Mouse (Mus musculus) kidney, adult 2 months (tissue): ENCODE results near the gene Gpc6. TPM values are rescaled to one million over a fixed set of nuclear protein-coding genes. Genes with fewer than 3 reads are reported as not detected.

Source experiments
- DNase-seq: peaks from one replicate; pipeline ENCODE4 v3.0.0; 2021
- H3K27ac ChIP-seq: fragments of 200-500 bp; 2 replicates; pipeline ENCODE4 v1.5.1; 2012; ENCODE audit warnings: low read depth, low read length, control low read depth, inconsistent platforms; ENCODE audit not compliant: insufficient read depth
- H3K27me3 ChIP-seq: fragments of 200-500 bp; replicated peaks from 2 replicates; pipeline ENCODE4 v1.6.1; 2012; ENCODE audit warnings: mild to moderate bottlenecking, moderate library complexity, low read length, inconsistent platforms; ENCODE audit not compliant: control insufficient read depth, insufficient read depth
- H3K36me3 ChIP-seq: fragments of 200-500 bp; 2 replicates; pipeline ENCODE4 v1.6.1; 2012; ENCODE audit warnings: mild to moderate bottlenecking, moderate library complexity, low read length, inconsistent platforms; ENCODE audit not compliant: control insufficient read depth, insufficient read depth
- H3K4me1 ChIP-seq: fragments of 200-500 bp; 2 replicates; pipeline ENCODE4 v1.6.1; 2011; ENCODE audit warnings: low read length; ENCODE audit not compliant: control insufficient read depth, insufficient read depth
- H3K4me3 ChIP-seq: fragments of 200-500 bp; 2 replicates; pipeline ENCODE4 v1.5.1; 2011; ENCODE audit warnings: mild to moderate bottlenecking, low read depth, low read length, control low read depth; ENCODE audit not compliant: insufficient read depth
- CTCF ChIP-seq: fragments of 200-500 bp; conservative IDR thresholded peaks from 2 replicates; pipeline ENCODE4 v1.5.1; 2011; ENCODE audit warnings: low read depth, mild to moderate bottlenecking, control low read depth, low read length, moderate library complexity, mixed read lengths; ENCODE audit not compliant: insufficient read depth, insufficient read length
- POLR2A ChIP-seq: fragments of 200-500 bp; IDR thresholded peaks from one replicate; pipeline ENCODE4 v1.6.1; 2011; ENCODE audit warnings: low read depth, low read length, control low read depth
- WGBS: fragments of 180-500 bp; shearing (Covaris S2); methylation state at CpG from one replicate; pipeline ENCODE4 v1.1.7; 2018; 5-methylcytosine and 5-hydroxymethylcytosine counted together
- polyA plus RNA-seq: library from polyadenylated mRNA; depleted of rRNA; stranded (reverse); fragments of >200 nt; gene quantifications from 2 replicates; pipeline ENCODE4 v1.2.3, GENCODE M21; 2012

Gpc6 gene
- polyA plus RNA-seq, 1 experiment: 3.4 TPM

- no peak for DNase-seq
- H3K4me3 ChIP-seq: no peak overlapping the region
- no peak overlapping the region for H3K27ac ChIP-seq
- no peaks in the 10 kb centered on the region for H3K36me3 ChIP-seq
- H3K4me1 ChIP-seq: no peaks in the 10 kb centered on the region
- WGBS: 90% methylated on average over 7 of the region's 7 CpGs
- no peak for TF ChIP-seq POLR2A
- no peak for TF ChIP-seq CTCF
- H3K27me3 ChIP-seq: no peaks in the 10 kb centered on the region
Observed at GRCm38 (mm10) chr14:117768697-117769096, 843.6 kb downstream of the Gpc6 start.

GRCm38 (mm10) chr14:117773373-117773772 lies 848.3 kb downstream of the Gpc6 start:
- TF ChIP-seq CTCF: no peak
- TF ChIP-seq POLR2A: no peak
- DNase-seq: no peak
- 74% methylated on average over 2 of the region's 2 CpGs for WGBS
- H3K4me1 ChIP-seq: no peaks in the 10 kb centered on the region
- no peak overlapping the region for H3K27ac ChIP-seq
- no peaks in the 10 kb centered on the region for H3K36me3 ChIP-seq
- no peaks in the 10 kb centered on the region for H3K27me3 ChIP-seq
- H3K4me3 ChIP-seq: no peak overlapping the region

- 94% methylated on average over 13 of the region's 13 CpGs for WGBS
- no peak overlapping the region for H3K4me3 ChIP-seq
- H3K4me1 ChIP-seq: no peaks in the 10 kb centered on the region
- no peak overlapping the region for H3K27ac ChIP-seq
- no peak for TF ChIP-seq CTCF
- TF ChIP-seq POLR2A: no peak
- H3K27me3 ChIP-seq: no peaks in the 10 kb centered on the region
- H3K36me3 ChIP-seq: no peaks in the 10 kb centered on the region
- DNase-seq: no peak
Observed at GRCm38 (mm10) chr14:117777866-117778500, 852.9 kb downstream of the Gpc6 start.

- Histone ChIP-seq H3K4me1 (no peaks in the 10 kb centered on the region), H3K27ac (no peak overlapping the region), H3K4me3 (no peak overlapping the region), H3K36me3 (no peaks in the 10 kb centered on the region), H3K27me3 (no peaks in the 10 kb centered on the region)
- TF ChIP-seq CTCF (no peak), POLR2A (no peak)
- WGBS: 74% methylated on average over 15 of the region's 15 CpGs
- no peak for DNase-seq
Observed at GRCm38 (mm10) chr14:117778538-117779413, 853.7 kb downstream of the Gpc6 start.

DNA sequence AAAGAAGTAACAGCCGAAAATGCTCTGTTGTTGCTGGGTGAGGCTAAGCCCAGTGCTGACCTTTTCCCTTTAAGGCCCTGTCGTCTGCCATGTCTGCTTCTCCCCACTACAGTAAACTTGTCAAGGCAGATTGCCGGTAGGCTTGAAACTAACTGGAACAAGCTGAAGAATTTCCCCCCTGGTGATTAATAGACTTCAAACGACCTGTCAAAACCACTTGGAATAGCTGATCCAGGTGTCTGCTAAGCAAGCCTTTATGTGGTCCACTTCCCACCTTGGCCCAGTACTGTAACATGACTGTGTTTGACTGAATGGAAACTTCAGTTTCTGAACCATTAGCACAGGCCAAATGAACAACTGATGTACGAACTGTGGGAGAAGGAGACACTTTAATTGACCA lies 856.6 kb downstream of the Gpc6 start:
- Histone ChIP-seq H3K36me3 (no peaks in the 10 kb centered on the region), H3K4me3 (no peak overlapping the region), H3K27ac (no peak overlapping the region), H3K27me3 (no peaks in the 10 kb centered on the region), H3K4me1 (no peaks in the 10 kb centered on the region)
- WGBS: 63% methylated on average over 5 of the region's 5 CpGs
- TF ChIP-seq POLR2A: no peak
- TF ChIP-seq CTCF: no peak
- DNase-seq: no peak

GRCm38 (mm10) chr14:117783671-117784262 lies 858.7 kb downstream of the Gpc6 start:
- H3K27me3 ChIP-seq: no peaks in the 10 kb centered on the region
- H3K27ac ChIP-seq: no peak overlapping the region
- no peaks in the 10 kb centered on the region for H3K4me1 ChIP-seq
- no peak for DNase-seq
- 93% methylated on average over 8 of the region's 8 CpGs for WGBS
- H3K36me3 ChIP-seq: no peaks in the 10 kb centered on the region
- no peak overlapping the region for H3K4me3 ChIP-seq
- TF ChIP-seq POLR2A (no peak), CTCF (no peak)

DNA sequence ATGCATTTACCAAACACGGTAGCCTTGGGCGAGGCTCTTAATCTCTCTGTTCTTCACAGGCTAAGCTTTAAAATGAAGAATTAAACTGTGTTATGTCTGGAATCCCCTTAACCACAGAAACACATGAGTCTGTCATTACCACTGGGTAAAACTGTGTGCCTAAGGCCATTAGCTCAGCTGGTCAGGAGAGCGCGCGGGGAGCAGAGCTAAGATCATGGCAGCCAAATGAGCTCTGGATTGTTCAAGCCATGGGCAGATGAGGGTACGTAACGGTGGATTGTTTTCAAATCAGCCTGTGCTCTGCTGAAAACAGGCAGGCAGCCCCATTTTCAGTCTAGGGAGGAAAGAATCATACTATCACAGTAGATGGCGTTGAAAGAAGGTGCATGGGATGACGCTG lies 859.8 kb downstream of the Gpc6 start:
- 93% methylated on average over 9 of the region's 9 CpGs for WGBS
- Histone ChIP-seq H3K27me3 (no peaks in the 10 kb centered on the region), H3K4me1 (no peaks in the 10 kb centered on the region), H3K36me3 (no peaks in the 10 kb centered on the region), H3K4me3 (no peak overlapping the region), H3K27ac (no peak overlapping the region)
- no peak for TF ChIP-seq CTCF
- no peak for TF ChIP-seq POLR2A
- DNase-seq: no peak
